Mouse (Mus musculus): ENCODE results near the gene Hpn. TPM values are rescaled to one million over a fixed set of nuclear protein-coding genes. Genes with fewer than 3 reads are reported as not detected.

Gene Hpn
- 35.7 and 36.0 TPM in 2 replicates for polyA plus RNA-seq (2015; fragmentation: Nextera tagmentation; extraction: Ambion mirVana)

- H3K27me3 ChIP-seq (ENCODE audit: control insufficient read depth, insufficient read depth, low read length) = no peaks in the 10 kb centered on the region
- peak within 1 kb of the TSS; percentile 76 for H3K27ac ChIP-seq (ENCODE audit: low read length)
- H3K9me3 ChIP-seq (replicated peaks; ENCODE audit: control insufficient read depth, low read length) = no peaks in the 10 kb centered on the region
- peaks cover 15% of the 10 kb centered on the region for H3K4me1 ChIP-seq (ENCODE audit: control insufficient read depth, insufficient read depth, low read length)
- peak; percentile 88 for ATAC-seq (ENCODE audit: insufficient read depth, low FRiP score)
- WGBS = 27% methylated on average over 15 of the region's 15 CpGs
- H3K9ac ChIP-seq (ENCODE audit: low read length) = peak within 1 kb of the TSS; percentile 66
- peak within 1 kb of the TSS; percentile 56 for H3K4me2 ChIP-seq (ENCODE audit: low read depth, low read length)
- H3K4me3 ChIP-seq (replicated peaks; ENCODE audit: low read length) = peak within 1 kb of the TSS; percentile 37
- H3K36me3 ChIP-seq (ENCODE audit: control insufficient read depth, insufficient read depth, low read length) = no peaks in the 10 kb centered on the region
Observed at GRCm38 (mm10) chr7:31115182-31115581, at the start of gene Hpn. Hpn (minus strand) TSS chr7:31115290.

DNA sequence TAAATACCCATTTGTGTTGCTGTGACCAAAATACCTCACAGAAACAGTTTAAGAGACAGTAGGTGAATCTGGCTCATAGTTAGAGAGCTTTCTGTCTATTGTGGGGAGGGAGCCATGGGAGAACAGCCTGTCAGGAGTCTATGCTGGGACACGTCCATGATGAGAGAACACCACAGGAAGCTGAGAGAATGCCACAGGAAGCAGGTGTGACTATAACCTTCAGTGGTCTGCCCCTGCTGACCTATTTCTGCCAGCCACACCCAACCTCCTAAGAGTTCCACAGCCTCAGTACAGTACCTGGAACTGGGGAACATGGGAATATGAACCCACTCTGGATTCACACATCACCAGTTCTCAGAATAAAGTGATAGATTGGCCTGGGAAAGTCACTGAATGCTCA lies 49.7 kb upstream of the Hpn start:
- H3K27me3 ChIP-seq (ENCODE audit: control insufficient read depth, insufficient read depth, low read length) = no peaks in the 10 kb centered on the region
- no peaks in the 10 kb centered on the region for H3K9me3 ChIP-seq (replicated peaks; ENCODE audit: control insufficient read depth, low read length)
- no peak overlapping the region for H3K4me2 ChIP-seq (ENCODE audit: low read depth, low read length)
- H3K4me3 ChIP-seq (replicated peaks; ENCODE audit: low read length) = no peak overlapping the region
- H3K27ac ChIP-seq (ENCODE audit: low read length) = no peak overlapping the region
- WGBS = 50% methylated on average over 1 of the region's 1 CpGs
- H3K36me3 ChIP-seq (ENCODE audit: control insufficient read depth, insufficient read depth, low read length) = no peaks in the 10 kb centered on the region
- no peak overlapping the region for H3K9ac ChIP-seq (ENCODE audit: low read length)
- H3K4me1 ChIP-seq (ENCODE audit: control insufficient read depth, insufficient read depth, low read length) = no peaks in the 10 kb centered on the region
- no peak for ATAC-seq (ENCODE audit: insufficient read depth, low FRiP score)

DNA sequence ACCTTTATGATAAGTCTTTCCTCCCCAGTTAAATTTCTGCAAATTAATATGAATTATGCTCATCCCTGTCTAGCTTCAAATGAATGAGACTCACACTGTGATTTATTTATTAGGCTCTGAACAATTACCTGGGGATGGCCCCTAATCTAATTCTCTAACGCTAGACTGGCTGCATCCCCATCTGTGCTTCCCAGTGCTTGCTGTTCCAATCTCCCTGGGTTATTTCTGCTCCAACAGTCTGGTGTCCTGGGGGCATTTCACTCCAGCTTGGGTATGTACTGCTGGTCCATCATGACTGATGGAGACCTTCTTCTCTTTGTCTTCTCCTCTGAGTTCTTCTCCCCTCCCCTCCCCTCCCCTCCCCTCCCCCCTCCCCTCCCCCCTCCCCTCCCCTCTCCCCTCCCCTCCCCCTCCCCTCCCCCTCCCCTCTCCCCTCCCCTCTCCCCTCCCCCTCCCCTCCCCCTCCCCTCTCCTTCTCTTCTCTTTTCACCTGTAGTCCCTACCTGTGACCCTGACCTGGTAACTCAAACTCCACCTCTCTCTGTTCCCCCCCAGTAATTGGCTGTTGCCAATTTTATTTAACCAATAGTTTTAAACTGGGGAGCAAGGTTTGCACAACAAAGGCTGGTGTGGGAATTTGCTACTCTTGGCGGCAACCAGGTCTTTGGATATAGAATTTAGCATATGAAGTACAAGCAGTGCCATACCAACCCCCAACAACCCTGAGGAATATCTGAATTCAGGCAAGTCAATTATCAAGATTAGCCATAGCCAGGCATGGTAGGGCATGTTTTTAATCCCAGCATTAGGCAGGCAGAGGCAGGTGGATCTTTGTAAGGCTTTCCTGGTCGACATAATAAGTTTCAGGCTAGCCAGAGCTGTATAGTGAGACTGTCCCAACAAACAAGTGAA lies 48.8 kb upstream of the Hpn start:
- Histone ChIP-seq H3K9ac (ENCODE audit: low read length) (no peak overlapping the region), H3K4me3 (replicated peaks; ENCODE audit: low read length) (no peak overlapping the region), H3K27me3 (ENCODE audit: control insufficient read depth, insufficient read depth, low read length) (no peaks in the 10 kb centered on the region), H3K9me3 (replicated peaks; ENCODE audit: control insufficient read depth, low read length) (no peaks in the 10 kb centered on the region; the same call in 1 of the 2 replicates), H3K4me1 (ENCODE audit: control insufficient read depth, insufficient read depth, low read length) (no peaks in the 10 kb centered on the region), H3K36me3 (ENCODE audit: control insufficient read depth, insufficient read depth, low read length) (no peaks in the 10 kb centered on the region), H3K27ac (ENCODE audit: low read length) (no peak overlapping the region), H3K4me2 (ENCODE audit: low read depth, low read length) (no peak overlapping the region)
- ATAC-seq (ENCODE audit: insufficient read depth, low FRiP score) = no peak
- 67% methylated on average over 3 of the region's 3 CpGs for WGBS

DNA sequence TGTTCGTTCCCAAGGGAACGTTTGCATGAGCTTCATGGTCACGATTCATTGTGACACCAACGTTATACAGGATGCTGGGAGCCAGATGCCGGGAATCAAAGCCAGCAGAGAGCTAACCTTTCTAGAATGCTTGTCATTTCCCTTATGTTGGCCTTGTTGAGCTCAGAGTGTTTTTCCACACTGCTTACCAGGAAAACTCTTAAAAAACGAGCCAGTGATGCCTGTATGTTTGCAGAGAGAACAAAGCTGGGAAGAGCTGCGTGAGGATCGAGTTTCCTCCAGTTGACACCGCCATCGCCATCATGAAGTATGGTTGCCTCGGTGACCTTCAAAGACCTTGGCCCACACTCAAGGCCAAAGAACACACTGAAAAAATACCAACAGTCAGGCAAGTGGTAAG lies 47.2 kb upstream of the Hpn start:
- Histone ChIP-seq H3K9me3 (replicated peaks; ENCODE audit: control insufficient read depth, low read length) (no peaks in the 10 kb centered on the region; the same call in 1 of the 2 replicates), H3K4me3 (replicated peaks; ENCODE audit: low read length) (no peak overlapping the region), H3K27me3 (ENCODE audit: control insufficient read depth, insufficient read depth, low read length) (no peaks in the 10 kb centered on the region), H3K36me3 (ENCODE audit: control insufficient read depth, insufficient read depth, low read length) (no peaks in the 10 kb centered on the region), H3K4me1 (ENCODE audit: control insufficient read depth, insufficient read depth, low read length) (no peaks in the 10 kb centered on the region), H3K9ac (ENCODE audit: low read length) (no peak overlapping the region), H3K4me2 (ENCODE audit: low read depth, low read length) (no peak overlapping the region), H3K27ac (ENCODE audit: low read length) (no peak overlapping the region)
- ATAC-seq (ENCODE audit: insufficient read depth, low FRiP score) = no peak
- WGBS = 65% methylated on average over 11 of the region's 11 CpGs

DNA sequence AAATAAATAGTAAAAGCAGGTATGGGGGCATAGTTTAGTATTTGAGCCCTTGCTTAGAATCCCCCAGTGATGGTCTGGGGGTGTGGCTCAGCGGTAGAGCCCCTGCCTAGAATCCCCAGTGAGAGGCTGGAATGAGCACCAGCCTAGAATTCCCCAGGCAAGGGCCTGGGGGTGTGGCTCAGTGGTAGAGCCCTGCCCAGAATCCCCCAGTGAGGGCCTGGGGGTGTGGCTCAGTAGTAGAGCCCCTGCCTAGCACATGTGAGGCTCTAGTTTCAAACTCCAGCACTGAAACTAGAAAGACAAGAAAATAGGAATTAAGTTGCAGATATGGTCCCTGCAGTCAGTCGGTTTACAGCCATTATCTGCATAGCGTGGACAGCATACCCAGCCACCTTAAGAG lies 46.7 kb upstream of the Hpn start:
- no peak for ATAC-seq (ENCODE audit: insufficient read depth, low FRiP score)
- Histone ChIP-seq H3K27ac (ENCODE audit: low read length) (no peak overlapping the region), H3K27me3 (ENCODE audit: control insufficient read depth, insufficient read depth, low read length) (no peaks in the 10 kb centered on the region), H3K4me3 (replicated peaks; ENCODE audit: low read length) (no peak overlapping the region), H3K36me3 (ENCODE audit: control insufficient read depth, insufficient read depth, low read length) (no peaks in the 10 kb centered on the region), H3K4me1 (ENCODE audit: control insufficient read depth, insufficient read depth, low read length) (no peaks in the 10 kb centered on the region), H3K9me3 (replicated peaks; ENCODE audit: control insufficient read depth, low read length) (no peaks in the 10 kb centered on the region; the same call in 1 of the 2 replicates), H3K4me2 (ENCODE audit: low read depth, low read length) (no peak overlapping the region), H3K9ac (ENCODE audit: low read length) (no peak overlapping the region)
- WGBS = 61% methylated on average over 3 of the region's 3 CpGs

DNA sequence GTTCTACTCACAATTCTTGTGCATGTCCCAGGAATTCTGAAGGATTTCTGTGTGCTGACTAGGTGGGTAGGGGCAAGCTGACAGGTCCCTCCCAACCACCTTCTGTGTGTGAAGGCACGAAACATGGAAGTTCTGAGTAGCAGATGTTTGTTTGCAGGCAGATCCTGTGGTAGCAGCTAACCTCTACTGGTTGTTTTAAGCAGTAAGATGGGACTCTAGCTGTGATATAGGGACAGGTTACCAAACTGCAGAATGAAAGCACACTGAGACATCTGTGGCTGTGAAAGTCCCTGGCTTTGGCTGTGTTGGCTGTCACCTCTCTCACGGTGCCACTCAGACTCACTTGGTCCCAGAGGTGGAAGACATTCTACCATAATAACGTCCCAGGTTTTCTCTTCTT lies 46.2 kb upstream of the Hpn start:
- Histone ChIP-seq H3K9ac (ENCODE audit: low read length) (no peak overlapping the region), H3K4me3 (replicated peaks; ENCODE audit: low read length) (no peak overlapping the region), H3K4me2 (ENCODE audit: low read depth, low read length) (no peak overlapping the region), H3K4me1 (ENCODE audit: control insufficient read depth, insufficient read depth, low read length) (no peaks in the 10 kb centered on the region), H3K27ac (ENCODE audit: low read length) (no peak overlapping the region), H3K27me3 (ENCODE audit: control insufficient read depth, insufficient read depth, low read length) (no peaks in the 10 kb centered on the region), H3K9me3 (replicated peaks; ENCODE audit: control insufficient read depth, low read length) (no peaks in the 10 kb centered on the region; the same call in 1 of the 2 replicates), H3K36me3 (ENCODE audit: control insufficient read depth, insufficient read depth, low read length) (no peaks in the 10 kb centered on the region)
- no peak for ATAC-seq (ENCODE audit: insufficient read depth, low FRiP score)
- whole genome bisulfite sequencing = 73% methylated on average over 3 of the region's 3 CpGs

- Histone ChIP-seq H3K9ac (ENCODE audit: low read length) (no peak overlapping the region), H3K9me3 (replicated peaks; ENCODE audit: control insufficient read depth, low read length) (no peaks in the 10 kb centered on the region; the same call in 1 of the 2 replicates), H3K36me3 (ENCODE audit: control insufficient read depth, insufficient read depth, low read length) (no peaks in the 10 kb centered on the region), H3K27ac (ENCODE audit: low read length) (no peak overlapping the region), H3K4me1 (ENCODE audit: control insufficient read depth, insufficient read depth, low read length) (peaks cover 1% of the 10 kb centered on the region; the same call in 1 of the 2 replicates), H3K27me3 (ENCODE audit: control insufficient read depth, insufficient read depth, low read length) (no peaks in the 10 kb centered on the region), H3K4me2 (ENCODE audit: low read depth, low read length) (no peak overlapping the region), H3K4me3 (replicated peaks; ENCODE audit: low read length) (no peak overlapping the region)
- WGBS = 55% methylated on average over 5 of the region's 5 CpGs
- no peak for ATAC-seq (ENCODE audit: insufficient read depth, low FRiP score)
Observed at GRCm38 (mm10) chr7:31160763-31161162, 45.7 kb upstream of the Hpn start.

DNA sequence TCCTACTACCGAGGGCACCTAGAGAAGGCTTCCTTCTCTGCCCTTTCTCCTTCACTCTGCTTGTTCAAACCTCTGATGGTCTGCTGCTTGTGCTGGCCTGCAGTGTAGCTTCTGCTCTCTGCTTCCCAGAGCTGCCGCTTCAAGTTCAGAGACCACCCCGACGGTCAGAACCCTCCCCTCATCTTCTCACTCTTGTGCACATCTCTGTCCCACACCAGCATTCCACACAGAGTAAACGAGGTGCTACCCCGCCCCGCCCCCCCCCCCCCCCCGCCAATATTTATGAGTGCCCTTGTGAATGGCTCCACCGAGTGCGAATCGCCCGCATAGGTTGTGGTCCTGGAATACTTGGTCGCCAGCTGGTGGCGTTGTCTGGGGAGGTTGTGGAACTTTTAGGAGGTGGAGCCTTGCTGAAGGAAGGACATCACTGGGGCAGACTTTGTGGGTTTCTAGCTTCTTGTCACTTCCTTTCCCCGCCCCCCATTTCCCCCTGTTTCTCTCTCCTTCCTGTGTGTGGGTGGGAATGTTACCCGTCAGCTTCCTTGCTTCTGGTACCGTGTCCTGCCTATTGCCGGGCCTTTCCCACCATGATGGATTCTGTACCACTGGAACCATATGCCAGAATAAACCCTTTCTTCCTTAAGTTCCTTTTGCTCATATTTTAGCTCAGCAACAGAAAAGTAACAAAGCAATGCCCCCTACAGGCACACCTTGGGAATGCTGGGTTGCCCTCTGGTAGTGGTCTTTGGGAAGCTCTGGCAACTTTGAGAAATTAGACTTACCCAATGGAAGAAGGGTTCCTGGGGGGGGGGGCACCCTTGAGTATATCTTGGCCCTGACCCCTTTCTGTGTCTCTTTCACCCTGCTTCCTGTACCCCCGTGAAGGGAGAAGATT lies 41.2 kb upstream of the Hpn start:
- peaks cover 13% of the 10 kb centered on the region for H3K4me1 ChIP-seq (ENCODE audit: control insufficient read depth, insufficient read depth, low read length)
- no peaks in the 10 kb centered on the region for H3K36me3 ChIP-seq (ENCODE audit: control insufficient read depth, insufficient read depth, low read length)
- WGBS = 23% methylated on average over 19 of the region's 19 CpGs
- no peak overlapping the region for H3K4me2 ChIP-seq (ENCODE audit: low read depth, low read length)
- no peak for ATAC-seq (ENCODE audit: insufficient read depth, low FRiP score)
- H3K27me3 ChIP-seq (ENCODE audit: control insufficient read depth, insufficient read depth, low read length) = no peaks in the 10 kb centered on the region
- H3K9ac ChIP-seq (ENCODE audit: low read length) = peak overlapping the region; percentile 48
- peak overlapping the region; percentile 60 for H3K27ac ChIP-seq (ENCODE audit: low read length)
- H3K9me3 ChIP-seq (replicated peaks; ENCODE audit: control insufficient read depth, low read length) = no peaks in the 10 kb centered on the region; the same call in 1 of the 2 replicates
- no peak overlapping the region for H3K4me3 ChIP-seq (replicated peaks; ENCODE audit: low read length)

Data from stomach, embryonic 16.5 days (tissue).